37 mouse cellular contexts compared by ENCODE assay signal in genomic region chr15:102866788-102867187, GRCm38 (mm10). TPM values are rescaled to one million over a fixed set of nuclear protein-coding genes. Genes with fewer than 3 reads are reported as not detected.
"Had no signal": no experiment of that assay in that cellular context is flagged by ENCODE, and none has a peak within 500 bp of the region (broad histone marks: within the 10 kb centered on the region; RNA-seq: fewer than 3 reads in every experiment).

No protein-coding gene starts in this region.

- DNase-seq: cerebellum, adult 8-10 months; cerebellum, adult 9-10 months; cerebellum, adult 9-11 months; cerebellum, postnatal 10 days; cerebellum, postnatal 14 days; cerebellum, postnatal 25 days; cerebellum, postnatal 36 days; embryo, embryonic 11 days; forebrain, postnatal 0 days; gastrocnemius, adult 2 months; gastrocnemius, postnatal 10 days; gastrocnemius, postnatal 14 days; gastrocnemius, postnatal 25 days; gastrocnemius, postnatal 36 days; heart, adult 2 months had no signal

- H3K4me3 ChIP-seq: embryonic facial prominence, embryonic 10.5 days; embryonic facial prominence, embryonic 12.5 days; embryonic facial prominence, embryonic 13.5 days; embryonic facial prominence, embryonic 15.5 days; erythroblast, embryonic 14.5 days; forebrain, embryonic 10.5 days; forebrain, embryonic 12.5 days; forebrain, embryonic 13.5 days; forebrain, embryonic 15.5 days; gastrocnemius, adult 2 months; heart, adult 2 months had no signal

- H3K9me3 ChIP-seq: embryonic facial prominence, embryonic 10.5 days; embryonic facial prominence, embryonic 12.5 days; embryonic facial prominence, embryonic 13.5 days; embryonic facial prominence, embryonic 15.5 days; forebrain, embryonic 10.5 days; forebrain, embryonic 12.5 days; forebrain, embryonic 13.5 days; forebrain, embryonic 15.5 days had no signal

- H3K27me3 ChIP-seq: embryonic facial prominence, embryonic 12.5 days; embryonic facial prominence, embryonic 13.5 days; embryonic facial prominence, embryonic 15.5 days; forebrain, embryonic 12.5 days; forebrain, embryonic 13.5 days; forebrain, embryonic 15.5 days had no signal

- H3K9ac ChIP-seq: embryonic facial prominence, embryonic 12.5 days; embryonic facial prominence, embryonic 13.5 days; embryonic facial prominence, embryonic 15.5 days; forebrain, embryonic 12.5 days; forebrain, embryonic 13.5 days; forebrain, embryonic 15.5 days; forebrain, postnatal 0 days had no signal

- H3K36me3 ChIP-seq: embryonic facial prominence, embryonic 10.5 days; embryonic facial prominence, embryonic 12.5 days; embryonic facial prominence, embryonic 13.5 days; embryonic facial prominence, embryonic 15.5 days; forebrain, embryonic 10.5 days; forebrain, embryonic 12.5 days; forebrain, embryonic 15.5 days had no signal

- H3K4me1 ChIP-seq: embryonic facial prominence, embryonic 10.5 days; embryonic facial prominence, embryonic 12.5 days; embryonic facial prominence, embryonic 13.5 days; embryonic facial prominence, embryonic 15.5 days; forebrain, embryonic 10.5 days; forebrain, embryonic 12.5 days; forebrain, embryonic 13.5 days; forebrain, embryonic 15.5 days had no signal

- H3K27ac ChIP-seq: embryonic facial prominence, embryonic 10.5 days; embryonic facial prominence, embryonic 12.5 days; embryonic facial prominence, embryonic 13.5 days; embryonic facial prominence, embryonic 15.5 days; forebrain, embryonic 10.5 days; forebrain, embryonic 12.5 days; forebrain, embryonic 13.5 days; forebrain, embryonic 15.5 days; gastrocnemius, adult 2 months; heart, adult 2 months had no signal

RNA-seq across cellular contexts. Expression of gene Hoxc13, which starts 54.1 kb away (rescaled TPM):
- total RNA-seq: common myeloid progenitor, adult 5-6 weeks; forebrain, postnatal 0 days; gastrocnemius, adult 18-20 months; gastrocnemius, adult 2 months; gastrocnemius, adult 8-10 months; gastrocnemius, postnatal 10 days; gastrocnemius, postnatal 14 days; gastrocnemius, postnatal 25 days; gastrocnemius, postnatal 36 days; gastrocnemius, postnatal 4 days; granulocyte monocyte progenitor cell, adult 5-6 weeks; heart, adult 2 months; heart, adult 8-10 months had no signal
- polyA plus RNA-seq: cortical plate, adult 2 months; embryonic facial prominence, embryonic 10.5 days; erythroblast, embryonic 14.5 days; forebrain, embryonic 10.5 days; forebrain, embryonic 11.5 days; forebrain, embryonic 12.5 days; forebrain, embryonic 13.5 days; forebrain, embryonic 14.5 days; forebrain, embryonic 15.5 days; forebrain, embryonic 16.5 days; forebrain, postnatal 0 days; frontal cortex, adult 2 months; gonadal fat pad, adult 2 months; heart, adult 2 months; heart, embryonic 11.5 days had no signal
